Mouse (Mus musculus) hindbrain, postnatal 0 days (tissue): ENCODE data around the gene Cela1. TPM values are rescaled to one million over a fixed set of nuclear protein-coding genes. Genes with fewer than 3 reads are reported as not detected.

ENCODE experiments used
- ATAC-seq: fragments of 200-750 bp; cut with Nextera tagmentation; 2 replicates; pipeline ENCODE4 v1.8.0; 2017; ENCODE audit warnings: mild to moderate bottlenecking, moderate TSS enrichment, moderate library complexity
- DNase-seq: peaks from one replicate; pipeline ENCODE4 v3.0.0-alpha.2; 2015; ENCODE audit warnings: low spot score
- H3K27ac ChIP-seq: fragments of 300-500 bp; sonication (generic); 2 replicates; pipeline ENCODE4 v1.5.1; 2014; ENCODE audit warnings: mild to moderate bottlenecking
- H3K27me3 ChIP-seq: fragments of 300-500 bp; sonication (generic); 2 replicates; pipeline ENCODE4 v1.6.1; 2014; ENCODE audit warnings: low read length, mixed read lengths; ENCODE audit not compliant: insufficient read depth
- H3K36me3 ChIP-seq: fragments of 300-500 bp; sonication (generic); 2 replicates; pipeline ENCODE4 v1.6.1; 2014; ENCODE audit warnings: low read length, mixed read lengths; ENCODE audit not compliant: insufficient read depth
- H3K4me1 ChIP-seq: fragments of 300-500 bp; sonication (generic); 2 replicates; pipeline ENCODE4 v1.6.1; 2014; ENCODE audit warnings: antibody characterized with exemption, low read length, mixed read lengths; ENCODE audit not compliant: insufficient read depth
- H3K4me2 ChIP-seq: fragments of 300-500 bp; sonication (generic); 2 replicates; pipeline ENCODE4 v1.6.1; 2014; ENCODE audit warnings: low read depth, mild to moderate bottlenecking, low read length, moderate library complexity, mixed read lengths
- H3K4me3 ChIP-seq: fragments of 300-500 bp; sonication (generic); 2 replicates; pipeline ENCODE4 v1.5.1; 2014; ENCODE audit warnings: low read length
- H3K9ac ChIP-seq: fragments of 300-500 bp; sonication (generic); replicated peaks from 2 replicates; pipeline ENCODE4 v1.6.1; 2014; ENCODE audit warnings: mild to moderate bottlenecking, low read length, moderate library complexity, mixed read lengths
- H3K9me3 ChIP-seq: fragments of 300-500 bp; sonication (generic); 2 replicates; pipeline ENCODE4 v1.6.1; 2016; ENCODE audit warnings: low read length, mixed read lengths
- CTCF ChIP-seq: IDR thresholded peaks from 2 replicates; pipeline ENCODE4 v1.5.1; 2016; ENCODE audit warnings: antibody characterized with exemption, control low read depth, low read depth
- WGBS: fragments of 180-500 bp; shearing (Covaris S2); extraction: QIAGEN DNeasy Blood & Tissue Kit; methylation state at CpG from one replicate; pipeline ENCODE4 v1.1.7; 2014; 5-methylcytosine and 5-hydroxymethylcytosine counted together
- polyA plus RNA-seq: library from polyadenylated mRNA; unstranded; fragments of >200 nt; fragmentation: Nextera tagmentation; extraction: Ambion mirVana; gene quantifications from 2 replicates; pipeline ENCODE4 v1.2.1, GENCODE M21; 2015
- total RNA-seq: library from RNA; depleted of rRNA; stranded (reverse); fragments of >200 nt; gene quantifications from 2 replicates; pipeline ENCODE4 v1.2.3, GENCODE M21; 2014

Gene Cela1
- total and polyA plus RNA-seq, 2 experiments from 2014 or later, result 1.8 to 3.1 TPM

GRCm38 (mm10) chr15:100677675-100678074 is 10.0 kb downstream of the Cela1 start:
- Histone ChIP-seq H3K36me3 (no peaks in the 10 kb centered on the region), H3K4me2 (no peak overlapping the region), H3K4me3 (no peak overlapping the region), H3K9me3 (no peaks in the 10 kb centered on the region), H3K27ac (no peak overlapping the region), H3K27me3 (no peaks in the 10 kb centered on the region), H3K9ac (no peak overlapping the region), H3K4me1 (no peaks in the 10 kb centered on the region)
- 81% methylated on average over 8 of the region's 8 CpGs for WGBS
- DNase-seq, result no peak
- TF ChIP-seq CTCF, result no peak
- ATAC-seq, result no peak

GRCm38 (mm10) chr15:100676521-100676920 is 11.2 kb downstream of the Cela1 start:
- WGBS, result 79% methylated on average over 1 of the region's 1 CpGs
- no peak overlapping the region for H3K9ac ChIP-seq

GRCm38 (mm10) chr15:100675486-100675885 is 12.2 kb downstream of the Cela1 start:
- ATAC-seq (no peak), DNase-seq (no peak)
- H3K36me3 ChIP-seq, result no peaks in the 10 kb centered on the region
- no peaks in the 10 kb centered on the region for H3K27me3 ChIP-seq
- no peak overlapping the region for H3K4me3 ChIP-seq
- no peak overlapping the region for H3K9ac ChIP-seq
- no peak overlapping the region for H3K27ac ChIP-seq
- TF ChIP-seq CTCF, result no peak
- no peak overlapping the region for H3K4me2 ChIP-seq
- no peaks in the 10 kb centered on the region for H3K9me3 ChIP-seq
- no peaks in the 10 kb centered on the region for H3K4me1 ChIP-seq
- WGBS, result 63% methylated on average over 3 of the region's 3 CpGs

More at GRCm38 (mm10) chr15:100676521-100676920, 11.2 kb downstream of the Cela1 start:
- TF ChIP-seq CTCF, result no peak; the same call in 1 of the 2 replicates
- H3K27ac ChIP-seq, result no peak overlapping the region
- DNase-seq, result no peak
- no peak overlapping the region for H3K4me2 ChIP-seq
- H3K4me3 ChIP-seq, result no peak overlapping the region
- H3K9me3 ChIP-seq, result no peaks in the 10 kb centered on the region
- H3K27me3 ChIP-seq, result no peaks in the 10 kb centered on the region
- H3K4me1 ChIP-seq, result no peaks in the 10 kb centered on the region
- H3K36me3 ChIP-seq, result no peaks in the 10 kb centered on the region
- ATAC-seq, result no peak

GRCm38 (mm10) chr15:100674566-100674965 is 13.2 kb downstream of the Cela1 start:
- ATAC-seq, result no peak
- no peak for DNase-seq
- no peaks in the 10 kb centered on the region for H3K9me3 ChIP-seq
- no peaks in the 10 kb centered on the region for H3K27me3 ChIP-seq
- H3K27ac ChIP-seq, result no peak overlapping the region
- no peaks in the 10 kb centered on the region for H3K36me3 ChIP-seq
- no peak overlapping the region for H3K4me3 ChIP-seq
- no peaks in the 10 kb centered on the region for H3K4me1 ChIP-seq
- 86% methylated on average over 10 of the region's 10 CpGs for WGBS
- H3K4me2 ChIP-seq, result no peak overlapping the region
- H3K9ac ChIP-seq, result no peak overlapping the region
- TF ChIP-seq CTCF, result no peak

- Histone ChIP-seq H3K4me2 (no peak overlapping the region), H3K9me3 (no peaks in the 10 kb centered on the region), H3K36me3 (no peaks in the 10 kb centered on the region), H3K27me3 (no peaks in the 10 kb centered on the region), H3K4me1 (no peaks in the 10 kb centered on the region), H3K27ac (no peak overlapping the region), H3K4me3 (no peak overlapping the region), H3K9ac (no peak overlapping the region)
- no peak for ATAC-seq
- no peak for TF ChIP-seq CTCF
- WGBS, result 43% methylated on average over 10 of the region's 12 CpGs
- DNase-seq, result no peak
These were observed 13.9 kb downstream of the Cela1 start for GRCm38 (mm10) chr15:100673585-100674391.

GRCm38 (mm10) chr15:100670833-100671232 is 16.9 kb downstream of the Cela1 start:
- Histone ChIP-seq H3K27ac (no peak overlapping the region), H3K9ac (no peak overlapping the region), H3K27me3 (0 out of 2 replicates have a peak, but pooled peaks cover 2% of the 10 kb centered on the region), H3K9me3 (no peaks in the 10 kb centered on the region), H3K4me1 (no peaks in the 10 kb centered on the region), H3K4me2 (no peak overlapping the region), H3K36me3 (no peaks in the 10 kb centered on the region), H3K4me3 (no peak overlapping the region)
- TF ChIP-seq CTCF, result no peak
- WGBS, result 55% methylated on average over 5 of the region's 5 CpGs
- DNase-seq, result no peak
- ATAC-seq, result no peak

GRCm38 (mm10) chr15:100670004-100670403 is 17.7 kb downstream of the Cela1 start:
- Histone ChIP-seq H3K4me1 (no peaks in the 10 kb centered on the region), H3K36me3 (no peaks in the 10 kb centered on the region), H3K4me3 (no peak overlapping the region), H3K9me3 (no peaks in the 10 kb centered on the region), H3K4me2 (no peak overlapping the region), H3K9ac (no peak overlapping the region), H3K27me3 (0 out of 2 replicates have a peak, but pooled peaks cover 2% of the 10 kb centered on the region), H3K27ac (no peak overlapping the region)
- DNase-seq (no peak), ATAC-seq (no peak)
- TF ChIP-seq CTCF, result no peak
- WGBS, result 67% methylated on average over 8 of the region's 8 CpGs
